Mouse (Mus musculus): Measurements from ENCODE around the gene Mtfr1l. TPM values are rescaled to one million over a fixed set of nuclear protein-coding genes. Genes with fewer than 3 reads are reported as not detected.

Gene Mtfr1l
- total and polyA plus RNA-seq, 3 experiments, result 52.0 to 88.3 TPM; not detected in 1

DNA sequence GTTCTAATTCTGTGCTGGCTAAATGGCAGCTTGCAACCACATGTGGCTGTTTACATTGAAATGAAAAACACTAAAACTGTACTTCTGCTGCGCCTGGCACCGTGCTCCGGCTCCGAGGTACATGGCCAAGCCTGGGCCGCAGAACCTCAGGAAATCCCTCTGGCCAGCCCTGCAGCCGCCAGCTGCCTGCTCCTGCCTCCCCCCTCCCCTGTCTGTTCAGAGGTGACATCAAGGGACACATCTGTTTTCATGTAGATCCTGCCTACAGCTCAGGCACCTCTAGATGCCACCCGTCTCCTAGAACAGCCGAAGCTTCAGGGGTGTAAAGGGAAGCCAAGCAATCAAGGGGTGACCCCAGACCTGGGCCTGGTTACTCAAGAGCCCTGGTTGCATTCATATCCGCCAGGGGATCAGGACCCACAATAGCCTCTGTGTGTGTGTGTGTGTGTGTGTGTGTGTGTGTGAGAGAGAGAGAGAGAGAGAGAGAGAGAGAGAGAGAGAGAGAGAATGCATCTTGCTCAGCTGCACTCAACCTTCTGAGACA, 23.5 kb upstream of the Mtfr1l start:
- H3K4me1 ChIP-seq (ENCODE audit: control insufficient read depth in 1 of 2, insufficient read depth in 2 of 2, low read length in 2 of 2), result peaks cover 2 to 7% of the 10 kb centered on the region in 2 experiments
- H3K9me3 ChIP-seq (replicated peaks; ENCODE audit: insufficient read depth, low read length), result no peaks in the 10 kb centered on the region
- no peak overlapping the region for H3K27ac ChIP-seq (ENCODE audit: control insufficient read depth, low read depth, low read length)
- peaks cover 0 to 4% of the 10 kb centered on the region in 2 experiments; a peak in 1 of 4 replicates for H3K36me3 ChIP-seq (ENCODE audit: control insufficient read depth in 1 of 2, insufficient read depth in 2 of 2, low read length in 2 of 2)
- no peaks in the 10 kb centered on the region for H3K79me2 ChIP-seq (ENCODE audit: control insufficient read depth, insufficient read depth, low read length, poor library complexity)
- no peak for TF ChIP-seq MAZ (IDR thresholded peaks at IDR 0.05; ENCODE audit: low read depth, low read length)
- TF ChIP-seq EP300 (IDR thresholded peaks at IDR 0.05; ENCODE audit: low read depth in 1 of 2, low read length in 2 of 2), result no peak
- no peak for TF ChIP-seq ZMIZ1 (IDR thresholded peaks at IDR 0.05; ENCODE audit: low read depth, low read length)
- no peak for TF ChIP-seq MAX (IDR thresholded peaks at IDR 0.05; ENCODE audit: low read length)
- no peak for TF ChIP-seq USF1 (IDR thresholded peaks at IDR 0.05; ENCODE audit: low read depth, low read length)
- TF ChIP-seq MEF2A (IDR thresholded peaks at IDR 0.05; ENCODE audit: extremely low read depth, insufficient replicate concordance, low read depth, low read length, poor library complexity, severe bottlenecking), result no peak
- no peak overlapping the region for H3K4me3 ChIP-seq (ENCODE audit: control insufficient read depth in 1 of 2, insufficient read depth in 1 of 2, low read depth in 2 of 2, low read length in 2 of 2)
- no peaks in the 10 kb centered on the region for H3K27me3 ChIP-seq (ENCODE audit: control insufficient read depth in 1 of 2, insufficient read depth in 2 of 2, low read length in 2 of 2)
- no peak overlapping the region for H3K9ac ChIP-seq (ENCODE audit: control insufficient read depth, low read depth, low read length, poor library complexity, severe bottlenecking)
- no peak for DNase-seq (ENCODE audit: low read depth, low spot score)

- Histone ChIP-seq H3K36me3 (ENCODE audit: control insufficient read depth in 1 of 2, insufficient read depth in 2 of 2, low read length in 2 of 2) (peaks cover 0 to 4% of the 10 kb centered on the region in 2 experiments; a peak in 1 of 4 replicates), H3K9me3 (replicated peaks; ENCODE audit: insufficient read depth, low read length) (no peaks in the 10 kb centered on the region), H3K27ac (ENCODE audit: control insufficient read depth, low read depth, low read length) (peak overlapping the region; percentile 64), H3K79me2 (ENCODE audit: control insufficient read depth, insufficient read depth, low read length, poor library complexity) (no peaks in the 10 kb centered on the region), H3K4me3 (ENCODE audit: control insufficient read depth in 1 of 2, insufficient read depth in 1 of 2, low read depth in 2 of 2, low read length in 2 of 2) (peak overlapping the region; percentile 46 to 87), H3K9ac (ENCODE audit: control insufficient read depth, low read depth, low read length, poor library complexity, severe bottlenecking) (peak overlapping the region; percentile 68), H3K4me1 (ENCODE audit: control insufficient read depth in 1 of 2, insufficient read depth in 2 of 2, low read length in 2 of 2) (peaks cover 2 to 7% of the 10 kb centered on the region in 2 experiments), H3K27me3 (ENCODE audit: control insufficient read depth in 1 of 2, insufficient read depth in 2 of 2, low read length in 2 of 2) (no peaks in the 10 kb centered on the region)
- DNase-seq (ENCODE audit: low read depth, low spot score), result peak; percentile 75
- TF ChIP-seq HCFC1 (IDR thresholded peaks at IDR 0.05; ENCODE audit: low read depth, low read length) (0 out of 2 replicates have a peak, but pooled peaks have one; percentile 25), RCOR1 (IDR thresholded peaks at IDR 0.05; ENCODE audit: low read depth, low read length) (no peak), EP300 (IDR thresholded peaks at IDR 0.05; ENCODE audit: low read depth in 1 of 2, low read length in 2 of 2) (peak in 1 of 2 experiments; percentile 32; a peak in 1 of 4 replicates), TCF12 (IDR thresholded peaks at IDR 0.05; ENCODE audit: low read depth, low read length) (0 out of 2 replicates have a peak, but pooled peaks have one; percentile 16), POLR2AphosphoS5 (IDR thresholded peaks at IDR 0.05; ENCODE audit: borderline replicate concordance, low read depth, low read length) (no peak), ZKSCAN1 (IDR thresholded peaks at IDR 0.05; ENCODE audit: low read depth, low read length) (no peak), MEF2A (IDR thresholded peaks at IDR 0.05; ENCODE audit: extremely low read depth, insufficient replicate concordance, low read depth, low read length, poor library complexity, severe bottlenecking) (no peak), SIN3A (IDR thresholded peaks at IDR 0.05; ENCODE audit: low read length) (peak; percentile 61; the same call in 1 of the 2 replicates), SMC3 (IDR thresholded peaks at IDR 0.05; ENCODE audit: low read depth, low read length) (no peak), TBP (IDR thresholded peaks at IDR 0.05; ENCODE audit: low read depth, low read length) (no peak), NELFE (IDR thresholded peaks at IDR 0.05; ENCODE audit: low read depth, low read length) (no peak; the same call in 1 of the 2 replicates), CHD2 (IDR thresholded peaks at IDR 0.05; ENCODE audit: low read length) (no peak), GATA1 (IDR thresholded peaks at IDR 0.05; ENCODE audit: low read depth, low read length) (no peak), GABPA (IDR thresholded peaks at IDR 0.05; ENCODE audit: low read depth, low read length) (no peak), UBTF (IDR thresholded peaks at IDR 0.05; ENCODE audit: borderline replicate concordance, insufficient read depth, low read depth, low read length) (no peak), POLR2A (IDR thresholded peaks at IDR 0.05; ENCODE audit: control insufficient read depth in 1 of 2, insufficient read depth in 1 of 2, low read depth in 1 of 2, low read length in 2 of 2, poor library complexity in 1 of 2) (no peak), USF2 (IDR thresholded peaks at IDR 0.05; ENCODE audit: borderline replicate concordance in 1 of 2, insufficient read depth in 1 of 2, low read depth in 1 of 2, low read length in 2 of 2) (no peak), MYB (IDR thresholded peaks at IDR 0.05; ENCODE audit: low read depth, low read length) (0 out of 2 replicates have a peak, but pooled peaks have one; percentile 32), TAL1 (IDR thresholded peaks at IDR 0.05; ENCODE audit: low read length) (no peak), ELF1 (IDR thresholded peaks at IDR 0.05; ENCODE audit: low read depth, low read length) (no peak), CHD1 (IDR thresholded peaks at IDR 0.05; ENCODE audit: low read depth, low read length) (no peak), MAZ (IDR thresholded peaks at IDR 0.05; ENCODE audit: low read depth, low read length) (0 out of 2 replicates have a peak, but pooled peaks have one; percentile 41), ETS1 (IDR thresholded peaks at IDR 0.05; ENCODE audit: low read depth, low read length) (no peak), POLR2AphosphoS2 (IDR thresholded peaks at IDR 0.05; ENCODE audit: low read length) (no peak), MAX (IDR thresholded peaks at IDR 0.05; ENCODE audit: low read length) (0 out of 2 replicates have a peak, but pooled peaks have one; percentile 38), MXI1 (IDR thresholded peaks at IDR 0.05; ENCODE audit: low read depth, low read length) (peak; percentile 37; the same call in 1 of the 2 replicates)
Observed at GRCm38 (mm10) chr4:134557626-134558249, 22.6 kb upstream of the Mtfr1l start.

Measured in MEL (cell line).